Mouse (Mus musculus) heart, embryonic 14.5 days (tissue): Measurements from ENCODE around the gene Zfyve19. TPM values are rescaled to one million over a fixed set of nuclear protein-coding genes. Genes with fewer than 3 reads are reported as not detected.
A peak's percentile ranks its signal among the peaks of the same experiment; 100 is the strongest.

ENCODE experiments used
- ATAC-seq: fragments of 200-750 bp; cut with Nextera tagmentation; 2 replicates; pipeline ENCODE4 v1.8.0; 2017; ENCODE audit warnings: low read depth, moderate TSS enrichment; ENCODE audit not compliant: insufficient number of reproducible peaks, insufficient read depth, low FRiP score
- H3K27ac ChIP-seq, 2 experiments: fragments of 200-500 bp in 1 of 2; fragments of 300-500 bp in 1 of 2; sonication (generic) in 1 of 2; replicated peaks in 1 of 2; 2 replicates each; pipeline ENCODE4 v1.5.1; 2012 to 2014; ENCODE audit warnings: low read depth in 2 of 2, low read length in 2 of 2, control low read depth in 1 of 2, mild to moderate bottlenecking in 1 of 2, mixed read lengths in 1 of 2; ENCODE audit not compliant: control insufficient read depth in 1 of 2, insufficient read depth in 1 of 2
- H3K27me3 ChIP-seq: fragments of 300-500 bp; sonication (generic); 2 replicates; pipeline ENCODE4 v1.6.1; 2014; ENCODE audit warnings: mild to moderate bottlenecking, low read length, control low read depth; ENCODE audit not compliant: control insufficient read depth, insufficient read depth
- H3K36me3 ChIP-seq: fragments of 300-500 bp; sonication (generic); 2 replicates; pipeline ENCODE4 v1.6.1; 2014; ENCODE audit warnings: mild to moderate bottlenecking, control low read depth, low read length, mixed read lengths; ENCODE audit not compliant: control insufficient read depth, insufficient read depth
- H3K4me1 ChIP-seq, 2 experiments: fragments of 200-500 bp in 1 of 2; fragments of 300-500 bp in 1 of 2; sonication (generic) in 1 of 2; 2 replicates each; pipeline ENCODE4 v1.6.1; 2012 to 2014; ENCODE audit warnings: low read length in 2 of 2, control low read depth in 1 of 2, mixed read lengths in 1 of 2; ENCODE audit not compliant: control insufficient read depth in 2 of 2, insufficient read depth in 2 of 2
- H3K4me2 ChIP-seq: fragments of 300-500 bp; sonication (generic); 2 replicates; pipeline ENCODE4 v1.6.1; 2014; ENCODE audit warnings: mild to moderate bottlenecking, low read length
- H3K4me3 ChIP-seq, 2 experiments: fragments of 200-500 bp in 1 of 2; fragments of 300-500 bp in 1 of 2; sonication (generic) in 1 of 2; 2 replicates each; pipeline ENCODE4 v1.5.1; 2012 to 2014; ENCODE audit warnings: low read length in 2 of 2, mild to moderate bottlenecking in 2 of 2, control low read depth in 1 of 2, low read depth in 1 of 2, moderate library complexity in 1 of 2; ENCODE audit not compliant: control insufficient read depth in 1 of 2, insufficient read depth in 1 of 2
- H3K9ac ChIP-seq: fragments of 300-500 bp; sonication (generic); 2 replicates; pipeline ENCODE4 v1.6.1; 2014; ENCODE audit warnings: mild to moderate bottlenecking, low read length
- H3K9me3 ChIP-seq: fragments of 300-500 bp; sonication (generic); 2 replicates; pipeline ENCODE4 v1.6.1; 2016; ENCODE audit warnings: low read length, control low read depth; ENCODE audit not compliant: control insufficient read depth
- WGBS: fragments of 180-500 bp; shearing (Covaris S2); extraction: QIAGEN DNeasy Blood & Tissue Kit; methylation state at CpG from one replicate; pipeline ENCODE4 v1.1.7; 2014; 5-methylcytosine and 5-hydroxymethylcytosine counted together
- polyA plus RNA-seq: library from polyadenylated mRNA; unstranded; fragments of >200 nt; fragmentation: Nextera tagmentation; extraction: Ambion mirVana; gene quantifications from 2 replicates; pipeline ENCODE4 v1.2.1, GENCODE M21; 2014

Zfyve19 gene
- polyA plus RNA-seq, 1 experiment from 2014 or later: 32.4 TPM

DNA sequence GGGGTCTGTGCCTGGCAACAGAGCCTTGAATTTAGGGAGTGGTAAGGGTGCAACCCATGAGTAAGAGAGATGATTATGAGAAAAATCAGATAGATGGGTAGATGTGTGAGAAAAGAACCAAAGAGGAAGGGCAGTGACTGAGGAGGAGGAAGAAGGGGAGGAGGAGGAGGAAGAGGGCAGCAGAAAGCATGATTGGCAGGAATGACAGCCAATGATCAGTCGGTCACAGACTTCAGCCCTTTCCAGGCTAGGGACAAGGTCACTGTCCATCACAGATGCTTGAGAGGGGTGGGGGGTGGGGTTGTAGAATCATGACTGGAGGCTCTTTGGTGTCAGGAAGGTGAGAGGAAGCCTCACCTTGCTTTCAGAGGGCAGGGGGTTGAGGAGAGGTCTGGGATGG lies 52.1 kb downstream of the Zfyve19 start:
- H3K27ac ChIP-seq: no peak overlapping the region
- H3K36me3 ChIP-seq: no peaks in the 10 kb centered on the region
- WGBS: 69% methylated on average over 1 of the region's 1 CpGs
- H3K9me3 ChIP-seq: no peaks in the 10 kb centered on the region
- no peak for ATAC-seq
- H3K9ac ChIP-seq: no peak overlapping the region
- H3K4me3 ChIP-seq: no peak overlapping the region
- H3K4me2 ChIP-seq: no peak overlapping the region
- H3K4me1 ChIP-seq: peaks cover 4 to 8% of the 10 kb centered on the region in 2 experiments; a peak in 3 of 4 replicates
- H3K27me3 ChIP-seq: peaks cover 2% of the 10 kb centered on the region

DNA sequence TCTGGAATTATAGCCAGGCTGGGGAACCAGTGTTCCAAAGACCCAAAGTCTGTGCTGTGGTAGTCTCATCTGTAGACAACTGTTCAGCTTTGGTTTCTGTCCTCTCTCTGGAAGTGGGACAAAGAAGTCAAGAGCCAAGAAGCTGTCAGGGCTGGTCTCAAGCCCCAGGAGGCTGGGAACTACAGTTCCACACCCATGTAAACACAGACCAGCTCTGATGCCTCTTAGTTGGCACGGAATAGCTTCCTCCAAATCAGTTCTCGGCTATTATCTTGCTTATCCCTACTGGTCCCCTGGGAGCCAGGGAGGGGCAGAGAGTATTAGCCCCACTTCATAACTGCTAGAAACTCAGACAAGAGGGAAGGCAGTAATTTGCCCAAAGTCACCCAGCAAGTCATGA lies 52.9 kb downstream of the Zfyve19 start:
- H3K36me3 ChIP-seq: no peaks in the 10 kb centered on the region
- no peaks in the 10 kb centered on the region for H3K9me3 ChIP-seq
- no peak for ATAC-seq
- H3K27me3 ChIP-seq: no peaks in the 10 kb centered on the region
- no peak overlapping the region for H3K4me3 ChIP-seq
- no peak overlapping the region for H3K9ac ChIP-seq
- H3K27ac ChIP-seq: no peak overlapping the region
- H3K4me1 ChIP-seq: peaks cover 4 to 8% of the 10 kb centered on the region in 2 experiments; a peak in 3 of 4 replicates
- WGBS: 36% methylated on average over 2 of the region's 2 CpGs
- no peak overlapping the region for H3K4me2 ChIP-seq

DNA sequence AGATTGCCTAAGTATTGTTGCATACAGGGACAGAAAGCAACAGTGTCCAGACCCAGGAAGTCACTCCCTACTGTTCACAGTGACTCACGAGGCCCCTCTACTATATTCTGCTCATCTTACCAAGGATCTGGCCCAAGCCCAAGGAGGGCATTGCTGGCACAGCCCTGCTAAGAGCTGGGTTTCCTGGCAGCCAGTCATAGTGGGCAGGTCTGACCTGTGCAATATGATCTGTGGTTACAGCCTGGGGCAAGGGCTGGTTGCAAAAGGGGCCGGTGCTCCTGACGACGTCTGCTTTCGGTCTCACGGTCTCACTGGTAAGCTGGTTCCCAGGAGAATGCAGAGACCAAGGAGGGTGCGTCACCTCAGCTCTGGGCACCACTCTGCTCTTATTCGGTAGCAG lies 54.6 kb downstream of the Zfyve19 start:
- no peak for ATAC-seq
- Histone ChIP-seq H3K4me2 (peak overlapping the region; percentile 16), H3K9ac (no peak overlapping the region), H3K27me3 (no peaks in the 10 kb centered on the region), H3K36me3 (no peaks in the 10 kb centered on the region), H3K4me1 (peaks cover 4 to 8% of the 10 kb centered on the region in 2 experiments; a peak in 3 of 4 replicates), H3K9me3 (no peaks in the 10 kb centered on the region), H3K27ac (no peak overlapping the region), H3K4me3 (no peak overlapping the region)
- WGBS: 34% methylated on average over 8 of the region's 8 CpGs

DNA sequence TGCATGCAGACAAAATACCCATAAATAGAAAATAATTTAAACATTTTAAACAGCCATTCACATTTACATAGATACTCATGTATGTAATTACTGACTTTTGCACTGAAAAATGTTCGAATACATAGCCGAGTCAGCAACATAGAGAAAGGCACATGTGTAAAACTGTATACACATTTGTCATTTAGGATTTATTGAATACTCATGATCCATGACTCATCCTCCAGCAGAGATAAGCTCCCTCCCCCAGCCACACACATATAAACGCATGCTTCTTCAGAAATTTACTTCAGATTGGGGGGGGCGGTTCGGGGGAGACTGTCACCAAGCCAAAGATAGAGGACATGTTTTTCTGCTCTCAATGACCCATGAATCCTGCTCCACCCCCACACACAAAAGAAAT lies 55.4 kb downstream of the Zfyve19 start:
- Histone ChIP-seq H3K4me3 (no peak overlapping the region), H3K27ac (no peak overlapping the region), H3K9me3 (no peaks in the 10 kb centered on the region), H3K9ac (no peak overlapping the region), H3K4me2 (no peak overlapping the region), H3K36me3 (no peaks in the 10 kb centered on the region), H3K4me1 (peaks cover 4 to 8% of the 10 kb centered on the region in 2 experiments; a peak in 3 of 4 replicates), H3K27me3 (0 out of 2 replicates have a peak, but pooled peaks cover 2% of the 10 kb centered on the region)
- 67% methylated on average over 5 of the region's 5 CpGs for WGBS
- no peak for ATAC-seq

Other genes with a start within 250 kb of the Zfyve19 start
- gene Ccdc32, start 179.2 kb upstream of the Zfyve19 start, polyA plus RNA-seq: 17.7 and 17.9 TPM in 2 replicates
- gene Rpusd2, start 173.8 kb upstream of the Zfyve19 start, polyA plus RNA-seq: 3.3 and 4.5 TPM in 2 replicates
- gene Knl1, start 161.5 kb upstream of the Zfyve19 start, polyA plus RNA-seq: 25.6 and 29.5 TPM in 2 replicates
- 27.3 and 28.9 TPM in 2 replicates for gene Rad51, start 95.8 kb upstream of the Zfyve19 start, polyA plus RNA-seq
- gene Rmdn3, start 51.6 kb upstream of the Zfyve19 start, polyA plus RNA-seq: 19.4 and 23.7 TPM in 2 replicates
- gene Gchfr, start 40.8 kb upstream of the Zfyve19 start, polyA plus RNA-seq: 7.2 and 9.4 TPM in 2 replicates
- 0.24 and 0.27 TPM in 2 replicates for gene Gm14137, start 34.1 kb upstream of the Zfyve19 start, polyA plus RNA-seq
- gene Dnajc17, start 178 bp downstream of the Zfyve19 start, polyA plus RNA-seq: 10.8 and 12.9 TPM in 2 replicates
- not detected in 2 replicates for gene Ppp1r14d, start 21.3 kb downstream of the Zfyve19 start, polyA plus RNA-seq
- 0.20 and 0.38 TPM in 2 replicates for gene Spint1, start 28.7 kb downstream of the Zfyve19 start, polyA plus RNA-seq
- 0.19 TPM in 1 of 2 replicates, not detected in the other for gene Rhov, start 62.7 kb downstream of the Zfyve19 start, polyA plus RNA-seq
- 7.8 and 8.7 TPM in 2 replicates for gene Vps18, start 80.1 kb downstream of the Zfyve19 start, polyA plus RNA-seq
- gene Dll4, start 117.2 kb downstream of the Zfyve19 start, polyA plus RNA-seq: 6.9 and 8.8 TPM in 2 replicates
- gene Chac1, start 142.6 kb downstream of the Zfyve19 start, polyA plus RNA-seq: 0.32 and 0.67 TPM in 2 replicates